Mouse (Mus musculus): ENCODE data around the gene Padi2. TPM values are rescaled to one million over a fixed set of nuclear protein-coding genes. Genes with fewer than 3 reads are reported as not detected.

The Padi2 gene
- polyA plus RNA-seq, 1 experiment from 2014 or later = 16.1 TPM

GRCm38 (mm10) chr4:140919974-140920836, 14.1 kb downstream of the Padi2 start:
- 69% methylated on average over 11 of the region's 11 CpGs for WGBS
- Histone ChIP-seq H3K27me3 (replicated peaks; ENCODE audit: control insufficient read depth, insufficient read depth, low read length) (no peaks in the 10 kb centered on the region), H3K9me3 (ENCODE audit: control insufficient read depth, low read length) (no peaks in the 10 kb centered on the region)

GRCm38 (mm10) chr4:140922508-140922907, 16.4 kb downstream of the Padi2 start:
- no peaks in the 10 kb centered on the region for H3K4me1 ChIP-seq (ENCODE audit: control insufficient read depth, insufficient read depth, low read length)
- H3K36me3 ChIP-seq (ENCODE audit: control insufficient read depth, insufficient read depth, low read length) = no peaks in the 10 kb centered on the region
- WGBS = 85% methylated on average over 4 of the region's 5 CpGs
- no peak overlapping the region for H3K4me3 ChIP-seq (ENCODE audit: low read depth, low read length)
- H3K9ac ChIP-seq (ENCODE audit: low read depth, low read length) = no peak overlapping the region
- H3K9me3 ChIP-seq (ENCODE audit: control insufficient read depth, low read length) = no peaks in the 10 kb centered on the region
- no peak overlapping the region for H3K4me2 ChIP-seq (ENCODE audit: low read depth, low read length)
- no peak for DNase-seq (ENCODE audit: low spot score)
- H3K27me3 ChIP-seq (replicated peaks; ENCODE audit: control insufficient read depth, insufficient read depth, low read length) = no peaks in the 10 kb centered on the region
- no peak overlapping the region for H3K27ac ChIP-seq (replicated peaks; ENCODE audit: low read depth, low read length)
- no peak for ATAC-seq (ENCODE audit: low read depth)

More at GRCm38 (mm10) chr4:140919974-140920836, 14.1 kb downstream of the Padi2 start:
- no peak overlapping the region for H3K9ac ChIP-seq (ENCODE audit: low read depth, low read length)
- no peak overlapping the region for H3K4me3 ChIP-seq (ENCODE audit: low read depth, low read length)
- H3K36me3 ChIP-seq (ENCODE audit: control insufficient read depth, insufficient read depth, low read length) = no peaks in the 10 kb centered on the region
- no peak overlapping the region for H3K4me2 ChIP-seq (ENCODE audit: low read depth, low read length)
- H3K27ac ChIP-seq (replicated peaks; ENCODE audit: low read depth, low read length) = no peak overlapping the region
- ATAC-seq (ENCODE audit: low read depth) (no peak), DNase-seq (ENCODE audit: low spot score) (no peak)
- H3K4me1 ChIP-seq (ENCODE audit: control insufficient read depth, insufficient read depth, low read length) = peaks cover 5% of the 10 kb centered on the region; the same call in 1 of the 2 replicates

GRCm38 (mm10) chr4:140925648-140926047, 19.5 kb downstream of the Padi2 start:
- Histone ChIP-seq H3K9ac (ENCODE audit: low read depth, low read length) (no peak overlapping the region), H3K27me3 (replicated peaks; ENCODE audit: control insufficient read depth, insufficient read depth, low read length) (no peaks in the 10 kb centered on the region), H3K4me1 (ENCODE audit: control insufficient read depth, insufficient read depth, low read length) (no peaks in the 10 kb centered on the region), H3K36me3 (ENCODE audit: control insufficient read depth, insufficient read depth, low read length) (no peaks in the 10 kb centered on the region), H3K27ac (replicated peaks; ENCODE audit: low read depth, low read length) (no peak overlapping the region), H3K4me2 (ENCODE audit: low read depth, low read length) (no peak overlapping the region), H3K9me3 (ENCODE audit: control insufficient read depth, low read length) (no peaks in the 10 kb centered on the region), H3K4me3 (ENCODE audit: low read depth, low read length) (no peak overlapping the region)
- no peak for DNase-seq (ENCODE audit: low spot score)
- no peak for ATAC-seq (ENCODE audit: low read depth)
- 65% methylated on average over 8 of the region's 8 CpGs for WGBS

- WGBS = 63% methylated on average over 9 of the region's 9 CpGs
- no peaks in the 10 kb centered on the region for H3K27me3 ChIP-seq (replicated peaks; ENCODE audit: control insufficient read depth, insufficient read depth, low read length)
- no peaks in the 10 kb centered on the region for H3K36me3 ChIP-seq (ENCODE audit: control insufficient read depth, insufficient read depth, low read length)
- H3K4me3 ChIP-seq (ENCODE audit: low read depth, low read length) = no peak overlapping the region
- H3K9ac ChIP-seq (ENCODE audit: low read depth, low read length) = no peak overlapping the region
- ATAC-seq (ENCODE audit: low read depth) (no peak), DNase-seq (ENCODE audit: low spot score) (no peak)
- no peaks in the 10 kb centered on the region for H3K4me1 ChIP-seq (ENCODE audit: control insufficient read depth, insufficient read depth, low read length)
- H3K4me2 ChIP-seq (ENCODE audit: low read depth, low read length) = no peak overlapping the region
- no peaks in the 10 kb centered on the region for H3K9me3 ChIP-seq (ENCODE audit: control insufficient read depth, low read length)
- no peak overlapping the region for H3K27ac ChIP-seq (replicated peaks; ENCODE audit: low read depth, low read length)
Observed at GRCm38 (mm10) chr4:140928349-140928748, 22.2 kb downstream of the Padi2 start.

- H3K36me3 ChIP-seq (ENCODE audit: control insufficient read depth, insufficient read depth, low read length) = no peaks in the 10 kb centered on the region
- WGBS = 36% methylated on average over 8 of the region's 8 CpGs
- peak; percentile 17; the same call in 1 of the 2 replicates for ATAC-seq (ENCODE audit: low read depth)
- DNase-seq (ENCODE audit: low spot score) = peak; percentile 37
- H3K4me1 ChIP-seq (ENCODE audit: control insufficient read depth, insufficient read depth, low read length) = no peaks in the 10 kb centered on the region
- H3K9me3 ChIP-seq (ENCODE audit: control insufficient read depth, low read length) = no peaks in the 10 kb centered on the region
- H3K4me2 ChIP-seq (ENCODE audit: low read depth, low read length) = no peak overlapping the region
- no peak overlapping the region for H3K4me3 ChIP-seq (ENCODE audit: low read depth, low read length)
- no peak overlapping the region for H3K27ac ChIP-seq (replicated peaks; ENCODE audit: low read depth, low read length)
- no peaks in the 10 kb centered on the region for H3K27me3 ChIP-seq (replicated peaks; ENCODE audit: control insufficient read depth, insufficient read depth, low read length)
- no peak overlapping the region for H3K9ac ChIP-seq (ENCODE audit: low read depth, low read length)
Observed at GRCm38 (mm10) chr4:140929745-140930144, 23.6 kb downstream of the Padi2 start.

- H3K4me2 ChIP-seq (ENCODE audit: low read depth, low read length) = no peak overlapping the region
- 56% methylated on average over 10 of the region's 10 CpGs for WGBS
- H3K9me3 ChIP-seq (ENCODE audit: control insufficient read depth, low read length) = no peaks in the 10 kb centered on the region
- no peak for DNase-seq (ENCODE audit: low spot score)
- H3K4me3 ChIP-seq (ENCODE audit: low read depth, low read length) = no peak overlapping the region
- no peaks in the 10 kb centered on the region for H3K27me3 ChIP-seq (replicated peaks; ENCODE audit: control insufficient read depth, insufficient read depth, low read length)
- peak; percentile 27; the same call in 1 of the 2 replicates for ATAC-seq (ENCODE audit: low read depth)
- no peaks in the 10 kb centered on the region for H3K36me3 ChIP-seq (ENCODE audit: control insufficient read depth, insufficient read depth, low read length)
- no peak overlapping the region for H3K27ac ChIP-seq (replicated peaks; ENCODE audit: low read depth, low read length)
- H3K4me1 ChIP-seq (ENCODE audit: control insufficient read depth, insufficient read depth, low read length) = no peaks in the 10 kb centered on the region
- no peak overlapping the region for H3K9ac ChIP-seq (ENCODE audit: low read depth, low read length)
Observed at GRCm38 (mm10) chr4:140930900-140931470, 24.8 kb downstream of the Padi2 start.

- ATAC-seq (ENCODE audit: low read depth) (no peak), DNase-seq (ENCODE audit: low spot score) (no peak)
- no peaks in the 10 kb centered on the region for H3K4me1 ChIP-seq (ENCODE audit: control insufficient read depth, insufficient read depth, low read length)
- H3K4me2 ChIP-seq (ENCODE audit: low read depth, low read length) = no peak overlapping the region
- WGBS = 79% methylated on average over 9 of the region's 9 CpGs
- H3K27me3 ChIP-seq (replicated peaks; ENCODE audit: control insufficient read depth, insufficient read depth, low read length) = no peaks in the 10 kb centered on the region
- no peak overlapping the region for H3K27ac ChIP-seq (replicated peaks; ENCODE audit: low read depth, low read length)
- H3K9ac ChIP-seq (ENCODE audit: low read depth, low read length) = no peak overlapping the region
- H3K9me3 ChIP-seq (ENCODE audit: control insufficient read depth, low read length) = peaks cover 5% of the 10 kb centered on the region; the same call in 1 of the 2 replicates
- H3K4me3 ChIP-seq (ENCODE audit: low read depth, low read length) = no peak overlapping the region
- no peaks in the 10 kb centered on the region for H3K36me3 ChIP-seq (ENCODE audit: control insufficient read depth, insufficient read depth, low read length)
Observed at GRCm38 (mm10) chr4:140935643-140936042, 29.5 kb downstream of the Padi2 start.

GRCm38 (mm10) chr4:140944356-140944755, 38.2 kb downstream of the Padi2 start:
- DNase-seq (ENCODE audit: low spot score) (no peak), ATAC-seq (ENCODE audit: low read depth) (no peak)
- Histone ChIP-seq H3K36me3 (ENCODE audit: control insufficient read depth, insufficient read depth, low read length) (no peaks in the 10 kb centered on the region), H3K9me3 (ENCODE audit: control insufficient read depth, low read length) (no peaks in the 10 kb centered on the region), H3K4me2 (ENCODE audit: low read depth, low read length) (no peak overlapping the region), H3K4me3 (ENCODE audit: low read depth, low read length) (no peak overlapping the region), H3K4me1 (ENCODE audit: control insufficient read depth, insufficient read depth, low read length) (no peaks in the 10 kb centered on the region), H3K27me3 (replicated peaks; ENCODE audit: control insufficient read depth, insufficient read depth, low read length) (no peaks in the 10 kb centered on the region), H3K27ac (replicated peaks; ENCODE audit: low read depth, low read length) (no peak overlapping the region), H3K9ac (ENCODE audit: low read depth, low read length) (no peak overlapping the region)
- WGBS = 91% methylated on average over 12 of the region's 12 CpGs

All from embryonic facial prominence, embryonic 14.5 days (tissue).